Mouse (Mus musculus): ENCODE data around the gene Mreg.

DNA sequence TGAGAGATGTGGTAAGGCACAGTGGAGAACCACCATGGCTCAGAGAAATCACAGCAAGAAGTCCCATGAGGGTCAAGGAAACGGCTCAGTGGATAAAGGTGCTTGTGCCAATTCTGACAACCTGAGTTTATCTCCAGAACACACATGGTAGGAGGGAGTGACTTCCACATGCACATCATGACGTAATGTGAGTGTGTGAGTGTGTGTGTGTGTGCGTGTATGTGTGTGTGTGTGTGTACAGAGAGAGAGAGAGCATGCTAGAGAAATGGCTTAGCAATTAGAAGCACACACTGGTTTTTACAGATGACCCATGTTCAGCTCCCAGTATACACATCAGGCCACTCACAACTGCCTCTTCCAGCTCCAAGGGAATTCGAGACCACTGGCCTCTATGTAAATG is 3.1 kb upstream of the Mreg start:
- TF ChIP-seq POLR2A (IDR thresholded peaks at IDR 0.05; ENCODE audit: low read depth, low read length) (no peak), CTCF (conservative IDR thresholded peaks at IDR 0.05 in 1 of 2, IDR thresholded peaks at IDR 0.05 in 1 of 2; ENCODE audit: low read depth in 2 of 2, low read length in 2 of 2) (no peak), SIN3A (IDR thresholded peaks at IDR 0.05; ENCODE audit: low read length) (no peak), E2F4 (IDR thresholded peaks at IDR 0.05; ENCODE audit: insufficient replicate concordance, low read depth, low read length) (no peak), RAD21 (IDR thresholded peaks at IDR 0.05; ENCODE audit: low read depth, low read length) (no peak), ZC3H11A (IDR thresholded peaks at IDR 0.05; ENCODE audit: low read depth, low read length) (no peak), EP300 (IDR thresholded peaks at IDR 0.05; ENCODE audit: low read length) (no peak), MYC (IDR thresholded peaks at IDR 0.05; ENCODE audit: low read depth, low read length) (peak; percentile 75; the same call in 1 of the 2 replicates), BHLHE40 (IDR thresholded peaks at IDR 0.05; ENCODE audit: low read depth, low read length) (peak; percentile 61; the same call in 1 of the 2 replicates), HCFC1 (IDR thresholded peaks at IDR 0.05; ENCODE audit: low read depth, low read length) (no peak), ZKSCAN1 (IDR thresholded peaks at IDR 0.05; ENCODE audit: borderline replicate concordance, low read depth, low read length) (no peak), MAZ (IDR thresholded peaks at IDR 0.05; ENCODE audit: low read depth, low read length) (no peak)

All from CH12.LX (cell line).